Mouse (Mus musculus) embryonic facial prominence, embryonic 10.5 days (tissue): ENCODE results near the gene Rp9. TPM values are rescaled to one million over a fixed set of nuclear protein-coding genes. Genes with fewer than 3 reads are reported as not detected.
"Not testable (repeated sequence)": the region's sequence is repeated elsewhere in the genome, so short reads cannot be mapped to it uniquely, and the experiment has no call there.

Experiments used
- DNase-seq: peaks from one replicate; pipeline ENCODE4 v3.0.0-alpha.2; 2017; ENCODE audit warnings: low spot score
- H3K27ac ChIP-seq: fragments of 300-500 bp; sonication (generic); replicated peaks from 2 replicates; pipeline ENCODE4 v1.5.1; 2016; ENCODE audit warnings: mild to moderate bottlenecking
- H3K27me3 ChIP-seq: fragments of 300-500 bp; sonication (generic); replicated peaks from 2 replicates; pipeline ENCODE4 v1.6.1; 2016; ENCODE audit warnings: low read depth, mild to moderate bottlenecking; ENCODE audit not compliant: poor library complexity, severe bottlenecking
- H3K36me3 ChIP-seq: fragments of 300-500 bp; sonication (generic); replicated peaks from 2 replicates; pipeline ENCODE4 v1.6.1; 2016; ENCODE audit warnings: mild to moderate bottlenecking, moderate library complexity
- H3K4me1 ChIP-seq: fragments of 300-500 bp; sonication (generic); 2 replicates; pipeline ENCODE4 v1.6.1; 2016
- H3K4me3 ChIP-seq: fragments of 300-500 bp; sonication (generic); 2 replicates; pipeline ENCODE4 v1.5.1; 2016; ENCODE audit warnings: mild to moderate bottlenecking, moderate library complexity
- H3K9me3 ChIP-seq: fragments of 300-500 bp; sonication (generic); 2 replicates; pipeline ENCODE4 v1.6.1; 2016; ENCODE audit warnings: mild to moderate bottlenecking
- WGBS: fragments of 180-500 bp; shearing (Covaris S2); methylation state at CpG from one replicate; pipeline ENCODE4 v1.1.7; 2016; 5-methylcytosine and 5-hydroxymethylcytosine counted together
- polyA plus RNA-seq: library from polyadenylated mRNA; unstranded; fragments of >200 nt; fragmentation: Nextera tagmentation; extraction: Ambion mirVana; gene quantifications from 2 replicates; pipeline ENCODE4 v1.2.1, GENCODE M21; 2016

The Rp9 gene
- polyA plus RNA-seq, 1 experiment from 2014 or later = 51.0 TPM

DNA sequence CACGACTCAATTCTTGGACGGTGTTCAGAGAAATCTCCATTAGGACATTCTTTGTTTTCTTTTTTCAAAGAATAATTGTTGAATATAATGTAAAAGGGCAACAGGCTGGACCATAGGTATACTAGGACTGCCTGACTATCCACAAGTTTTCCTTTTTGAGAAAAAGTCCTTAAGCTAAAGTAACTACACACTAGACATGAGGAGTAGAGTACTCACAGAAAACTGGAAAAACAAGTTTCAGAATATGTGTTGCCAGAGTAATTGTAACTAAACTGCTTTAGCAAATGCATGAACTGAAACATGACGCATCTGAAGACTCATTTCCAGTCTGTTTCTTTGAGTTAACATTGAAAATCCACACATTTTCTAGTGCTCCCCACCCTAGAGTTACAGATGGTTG is 64.1 kb downstream of the Rp9 start:
- no peak for DNase-seq
- H3K9me3 ChIP-seq = no peaks in the 10 kb centered on the region
- no peaks in the 10 kb centered on the region for H3K36me3 ChIP-seq
- no peaks in the 10 kb centered on the region for H3K27me3 ChIP-seq
- H3K4me1 ChIP-seq = no peaks in the 10 kb centered on the region
- no peak overlapping the region for H3K27ac ChIP-seq
- whole genome bisulfite sequencing = 78% methylated on average over 3 of the region's 3 CpGs
- no peak overlapping the region for H3K4me3 ChIP-seq

DNA sequence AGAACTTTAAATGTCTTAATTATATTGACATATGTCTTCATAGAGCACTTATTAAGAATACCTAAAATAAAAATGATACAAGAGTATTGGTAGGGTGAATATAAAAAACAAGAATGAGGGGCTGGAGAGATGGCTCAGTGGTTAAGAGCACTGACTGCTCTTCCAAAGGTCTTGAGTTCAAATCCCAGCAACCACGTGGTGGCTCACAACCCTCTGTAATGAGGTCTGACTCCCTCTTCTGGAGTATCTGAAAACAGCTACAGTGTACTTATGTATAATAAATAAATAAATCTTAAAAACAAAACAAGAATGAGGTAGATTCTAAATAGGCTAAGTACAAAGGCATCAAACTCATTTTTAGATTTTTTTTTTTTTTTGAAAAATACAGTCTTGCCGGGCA is 66.0 kb downstream of the Rp9 start:
- H3K4me1 ChIP-seq, H3K4me3 ChIP-seq, H3K27ac ChIP-seq, H3K36me3 ChIP-seq, H3K9me3 ChIP-seq, DNase-seq, H3K27me3 ChIP-seq: not testable (repeated sequence)
- WGBS = 65% methylated on average over 2 of the region's 2 CpGs

DNA sequence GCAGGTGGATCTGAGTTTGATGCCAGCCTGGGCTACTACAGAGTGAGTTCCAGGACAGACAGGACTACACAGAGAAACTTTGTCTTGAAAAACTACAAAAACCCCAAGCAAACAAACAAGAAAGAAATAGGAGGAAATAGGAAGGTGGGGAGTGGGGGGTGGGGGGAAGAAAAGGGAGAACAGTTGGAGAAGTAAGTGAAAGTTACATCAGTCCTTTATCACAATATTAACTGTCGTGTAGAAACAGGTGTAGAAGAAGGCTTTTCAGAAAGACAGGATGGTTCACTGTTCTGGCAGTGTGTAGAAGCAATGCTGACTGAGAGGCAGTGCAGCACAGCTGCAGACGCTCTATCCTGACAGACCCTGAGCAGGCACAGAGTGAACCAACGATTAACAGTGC is 66.6 kb downstream of the Rp9 start:
- WGBS = 77% methylated on average over 3 of the region's 3 CpGs
- no peak overlapping the region for H3K4me3 ChIP-seq

DNA sequence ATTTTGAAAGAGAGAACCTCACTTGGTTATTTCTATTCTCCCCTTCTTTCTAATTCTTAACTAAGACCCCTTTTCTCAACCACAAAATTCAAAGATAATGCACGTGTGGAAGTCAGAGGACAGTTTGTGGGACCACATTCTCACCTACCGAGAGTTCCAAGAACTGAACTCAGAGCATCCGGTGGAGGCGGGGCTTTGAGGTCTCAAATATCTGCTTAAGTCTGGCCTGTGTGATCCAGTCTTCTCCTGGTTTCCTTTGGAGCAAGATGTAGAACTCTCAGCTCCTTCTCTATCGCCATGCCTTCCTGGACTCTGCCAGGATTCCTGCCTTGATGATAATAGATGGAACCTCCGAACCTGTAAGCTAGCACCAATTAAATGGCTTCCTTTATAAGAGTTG is 67.5 kb downstream of the Rp9 start:
- WGBS = 88% methylated on average over 6 of the region's 6 CpGs
- no peak for DNase-seq
- Histone ChIP-seq H3K36me3 (no peaks in the 10 kb centered on the region), H3K27me3 (no peaks in the 10 kb centered on the region), H3K27ac (no peak overlapping the region), H3K9me3 (no peaks in the 10 kb centered on the region), H3K4me1 (no peaks in the 10 kb centered on the region), H3K4me3 (no peak overlapping the region)

More for the DNA sequence above, 66.6 kb downstream of the Rp9 start:
- no peaks in the 10 kb centered on the region for H3K4me1 ChIP-seq
- DNase-seq = no peak
- no peaks in the 10 kb centered on the region for H3K9me3 ChIP-seq
- H3K27me3 ChIP-seq = no peaks in the 10 kb centered on the region
- no peak overlapping the region for H3K27ac ChIP-seq
- H3K36me3 ChIP-seq = no peaks in the 10 kb centered on the region

DNA sequence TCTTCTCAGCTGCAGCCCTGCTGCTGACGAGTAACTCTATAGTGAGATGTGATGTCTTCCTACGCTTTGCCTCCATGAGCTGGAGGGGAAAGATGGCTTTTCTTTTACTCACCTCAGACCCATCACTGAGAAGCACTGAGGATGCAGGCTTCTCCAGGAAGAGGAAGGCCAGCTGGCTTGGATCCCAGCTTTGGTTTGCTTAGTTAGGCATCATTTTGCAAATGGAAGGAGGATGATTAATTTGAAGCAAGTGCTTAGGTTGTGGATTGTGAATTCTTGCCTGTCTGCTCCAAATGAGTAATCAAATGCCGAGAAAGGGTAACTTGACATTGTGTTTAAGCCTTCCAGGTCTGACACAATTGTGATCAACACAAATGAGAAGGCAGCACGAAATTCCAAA is 70.5 kb downstream of the Rp9 start:
- Histone ChIP-seq H3K9me3 (no peaks in the 10 kb centered on the region), H3K4me3 (no peak overlapping the region), H3K36me3 (no peaks in the 10 kb centered on the region), H3K4me1 (no peaks in the 10 kb centered on the region), H3K27ac (no peak overlapping the region), H3K27me3 (no peaks in the 10 kb centered on the region)
- DNase-seq = no peak
- WGBS = 88% methylated on average over 4 of the region's 4 CpGs

DNA sequence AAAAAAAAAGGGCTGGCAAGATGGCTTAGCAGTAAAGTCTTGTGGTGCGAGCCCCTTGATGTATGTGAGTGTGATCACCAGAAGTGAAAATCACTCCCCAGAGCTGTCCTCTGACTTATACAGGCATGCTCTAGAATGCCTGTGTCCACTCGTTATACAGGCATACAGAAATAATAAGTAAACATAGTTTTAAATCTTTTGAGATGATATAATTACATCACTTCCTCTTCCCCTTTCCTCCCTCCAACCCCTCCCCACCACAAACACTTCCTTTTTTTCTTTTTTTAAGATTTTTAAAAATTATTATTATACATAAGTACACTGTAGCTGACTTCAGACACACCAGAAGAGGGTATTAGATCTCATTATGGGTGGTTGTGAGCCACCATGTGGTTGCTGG is 74.8 kb downstream of the Rp9 start:
- no peaks in the 10 kb centered on the region for H3K27me3 ChIP-seq
- 88% methylated on average over 2 of the region's 2 CpGs for WGBS
- DNase-seq = no peak

DNA sequence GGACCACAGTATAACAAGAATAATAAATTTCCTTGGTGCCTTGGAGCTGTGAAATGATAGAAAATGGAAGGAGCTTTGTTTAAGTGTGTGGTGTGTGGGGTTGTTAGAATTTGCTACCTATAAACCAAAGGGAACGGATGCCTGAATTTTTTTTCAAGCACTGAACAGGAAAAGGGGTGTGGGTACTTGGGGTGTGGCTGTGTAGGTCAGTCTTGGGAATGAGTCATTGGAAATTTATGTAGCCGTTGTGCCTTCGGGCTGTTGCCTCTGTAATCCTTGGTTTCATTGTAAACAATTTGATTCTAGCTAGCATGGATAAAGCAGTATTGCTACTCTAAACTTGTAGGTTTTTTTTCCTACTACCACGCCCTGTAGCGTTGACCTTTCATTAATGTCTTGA is 79.2 kb downstream of the Rp9 start:
- Histone ChIP-seq H3K4me3 (no peak overlapping the region), H3K4me1 (peaks cover 32% of the 10 kb centered on the region), H3K36me3 (peaks cover 9% of the 10 kb centered on the region), H3K27ac (no peak overlapping the region), H3K27me3 (no peaks in the 10 kb centered on the region), H3K9me3 (no peaks in the 10 kb centered on the region)
- 88% methylated on average over 5 of the region's 5 CpGs for WGBS
- DNase-seq = no peak

More for the DNA sequence above, 74.8 kb downstream of the Rp9 start:
- no peaks in the 10 kb centered on the region for H3K9me3 ChIP-seq
- no peaks in the 10 kb centered on the region for H3K36me3 ChIP-seq
- H3K4me1 ChIP-seq = peaks cover 3% of the 10 kb centered on the region; the same call in 1 of the 2 replicates
- H3K27ac ChIP-seq = no peak overlapping the region
- H3K4me3 ChIP-seq = no peak overlapping the region

DNA sequence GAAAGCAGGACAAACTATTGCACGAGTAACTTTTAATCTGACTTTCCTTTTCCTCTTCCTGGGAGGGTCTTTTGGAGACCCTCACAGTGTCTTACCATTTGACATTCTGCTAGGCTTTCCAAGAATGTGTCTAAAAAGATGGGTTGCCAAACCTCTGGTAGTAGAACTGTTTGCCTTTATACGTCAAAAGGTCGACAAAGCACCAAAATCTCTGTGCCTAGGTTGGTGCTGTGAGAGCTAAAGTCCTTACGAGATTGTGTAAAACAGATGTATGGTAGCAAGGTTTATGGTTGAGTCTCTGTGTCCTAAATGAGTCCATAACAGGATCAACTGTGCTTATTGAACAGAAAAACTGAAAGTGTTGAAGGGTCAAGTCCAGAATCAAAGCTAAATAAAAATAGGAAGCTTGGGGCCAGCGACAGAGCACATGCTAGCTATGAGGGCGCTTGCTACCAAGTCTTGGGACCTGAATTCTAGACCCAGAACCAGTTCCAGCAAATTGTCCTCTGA is 79.8 kb downstream of the Rp9 start:
- Histone ChIP-seq H3K27me3 (no peaks in the 10 kb centered on the region), H3K4me3 (peak overlapping the region; percentile 87), H3K27ac (peak overlapping the region; percentile 96), H3K4me1 (peaks cover 32% of the 10 kb centered on the region), H3K36me3 (peaks cover 15% of the 10 kb centered on the region), H3K9me3 (no peaks in the 10 kb centered on the region)
- DNase-seq = no peak
- 66% methylated on average over 6 of the region's 6 CpGs for WGBS

DNA sequence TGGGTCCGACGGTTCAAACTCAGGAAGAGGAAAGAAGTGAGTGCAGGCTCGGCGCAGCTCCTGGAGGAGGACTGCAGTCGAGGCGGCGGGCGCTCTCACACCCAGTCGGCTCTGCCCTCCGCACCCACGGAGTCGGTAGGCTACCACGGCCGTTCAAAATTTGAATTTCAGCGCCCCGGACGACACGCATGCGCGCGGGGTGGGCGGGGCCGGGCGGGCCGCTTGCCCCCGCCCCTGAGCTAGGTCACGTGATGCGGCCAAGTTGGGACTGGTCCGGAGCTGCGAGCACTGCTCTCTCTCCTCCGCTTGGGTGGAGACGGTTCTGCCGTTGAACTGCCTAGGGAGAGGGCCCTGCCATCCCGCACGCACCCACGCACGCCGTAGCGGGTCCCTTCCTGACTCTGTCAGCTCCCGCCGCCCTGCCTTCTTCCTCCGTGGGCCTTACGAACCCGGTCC is 80.5 kb downstream of the Rp9 start, which contains the start of gene Anln:
Gene Anln (minus strand): TSS at position 168 of the 456 bp plus-strand sequence.
- peak within 1 kb of the TSS; percentile 87 for H3K4me3 ChIP-seq
- H3K9me3 ChIP-seq = no peaks in the 10 kb centered on the region
- no peaks in the 10 kb centered on the region for H3K27me3 ChIP-seq
- H3K4me1 ChIP-seq = peaks cover 32% of the 10 kb centered on the region
- peaks cover 18% of the 10 kb centered on the region for H3K36me3 ChIP-seq
- WGBS = under 1% methylated on average over 44 of the region's 44 CpGs
- peak within 1 kb of the TSS; percentile 96 for H3K27ac ChIP-seq
- peak; percentile 97 for DNase-seq

DNA sequence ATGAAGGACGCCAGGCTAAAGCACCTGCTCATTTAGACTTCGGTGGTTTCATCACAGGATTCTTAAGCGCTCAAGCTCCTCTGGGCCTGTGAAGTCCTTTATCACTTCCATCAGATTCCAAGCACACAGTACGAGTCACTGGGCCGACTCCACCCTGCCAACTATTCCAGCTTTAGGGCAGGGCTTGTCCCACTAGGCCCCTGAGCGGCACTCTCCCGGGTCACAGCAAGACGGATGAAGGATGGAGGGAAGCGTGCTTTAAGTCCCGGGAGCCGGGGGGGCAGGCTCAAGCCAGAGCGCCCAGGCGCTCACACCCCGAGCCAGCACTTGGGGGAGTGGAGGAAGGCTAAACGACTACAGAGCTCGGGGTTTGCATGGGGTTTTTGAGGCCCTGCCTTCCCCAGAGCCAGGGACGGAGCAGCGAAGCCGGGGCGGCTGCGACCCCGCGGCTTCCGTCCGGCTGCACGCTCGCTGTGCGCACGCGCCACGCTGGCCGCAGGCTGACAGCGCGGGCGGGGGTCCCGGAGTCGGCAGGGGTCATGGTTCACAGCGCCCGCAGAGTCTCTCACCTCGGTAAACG is 81.1 kb downstream of the Rp9 start:
- H3K9me3 ChIP-seq = no peaks in the 10 kb centered on the region
- H3K27me3 ChIP-seq = no peaks in the 10 kb centered on the region
- DNase-seq = no peak
- H3K36me3 ChIP-seq = peaks cover 22% of the 10 kb centered on the region
- H3K27ac ChIP-seq = peak overlapping the region; percentile 96
- WGBS = under 1% methylated on average over 41 of the region's 41 CpGs
- peak overlapping the region; percentile 87 for H3K4me3 ChIP-seq
- H3K4me1 ChIP-seq = peaks cover 32% of the 10 kb centered on the region

DNA sequence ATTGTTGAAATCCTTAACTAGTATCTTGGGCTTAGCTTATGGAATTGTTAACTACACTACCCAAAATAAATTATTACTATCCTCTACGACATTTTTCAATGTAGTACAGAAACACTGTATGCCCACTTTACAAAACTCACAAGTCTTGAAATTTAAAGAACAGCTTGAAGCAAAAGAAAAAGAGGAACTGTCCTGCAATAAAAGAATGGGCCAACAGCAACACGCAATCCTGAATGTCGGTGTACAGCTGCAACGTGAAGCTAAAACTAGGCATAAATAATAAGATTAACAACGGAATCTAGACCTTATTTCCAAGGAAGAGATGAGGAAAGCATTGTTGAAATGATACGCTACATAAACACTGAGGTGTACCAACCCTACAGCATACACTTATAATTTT is 81.6 kb downstream of the Rp9 start:
- DNase-seq = no peak
- H3K9me3 ChIP-seq = no peaks in the 10 kb centered on the region
- no peaks in the 10 kb centered on the region for H3K27me3 ChIP-seq
- peaks cover 28% of the 10 kb centered on the region for H3K36me3 ChIP-seq
- peak overlapping the region; percentile 87 for H3K4me3 ChIP-seq
- peaks cover 32% of the 10 kb centered on the region for H3K4me1 ChIP-seq
- peak overlapping the region; percentile 96 for H3K27ac ChIP-seq
- 27% methylated on average over 6 of the region's 6 CpGs for WGBS

DNA sequence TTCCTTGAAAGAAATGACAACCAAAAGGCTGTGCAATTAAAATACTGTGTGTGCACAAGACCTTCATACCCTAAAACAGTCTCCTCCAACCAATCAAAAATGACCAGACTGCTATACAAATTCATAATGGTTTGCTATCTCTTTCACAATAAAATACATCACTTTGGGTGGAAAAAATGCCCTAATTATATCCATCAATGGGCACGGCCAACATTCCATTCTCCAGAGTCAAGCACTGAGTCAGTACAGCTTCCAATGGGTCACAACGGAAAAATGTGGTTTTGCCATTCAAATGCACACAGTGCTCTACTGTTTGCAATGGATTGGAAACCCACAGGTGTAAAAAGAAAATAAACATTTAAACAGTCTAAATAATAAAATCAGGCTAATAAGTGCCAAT is 83.7 kb downstream of the Rp9 start:
- no peak overlapping the region for H3K27ac ChIP-seq
- 85% methylated on average over 2 of the region's 2 CpGs for WGBS
- H3K36me3 ChIP-seq = peaks cover 48% of the 10 kb centered on the region
- peaks cover 32% of the 10 kb centered on the region for H3K4me1 ChIP-seq
- H3K4me3 ChIP-seq = no peak overlapping the region
- DNase-seq = no peak
- no peaks in the 10 kb centered on the region for H3K9me3 ChIP-seq
- no peaks in the 10 kb centered on the region for H3K27me3 ChIP-seq

DNA sequence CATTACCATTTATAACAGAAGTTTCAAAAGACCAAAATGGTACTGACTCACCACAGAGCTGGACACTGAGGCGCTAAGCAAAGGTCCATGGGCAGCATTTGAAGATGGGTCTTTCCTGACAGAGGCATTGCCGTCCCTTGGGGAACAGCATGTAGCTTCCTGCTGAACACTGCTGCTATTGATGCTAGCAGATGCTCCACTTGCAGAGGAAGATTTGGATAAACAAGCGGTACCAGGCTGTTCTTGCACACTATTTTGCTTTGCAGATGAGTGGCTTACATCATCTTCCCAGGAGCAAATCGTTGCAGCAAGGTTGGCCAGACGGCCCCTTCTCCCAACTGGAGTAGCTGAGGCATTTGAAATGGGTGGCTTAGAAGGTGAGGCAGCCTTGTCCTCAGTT is 93.5 kb downstream of the Rp9 start:
- 82% methylated on average over 5 of the region's 5 CpGs for WGBS
- DNase-seq = no peak
- no peak overlapping the region for H3K4me3 ChIP-seq

More for the DNA sequence above, 93.5 kb downstream of the Rp9 start:
- peaks cover 2% of the 10 kb centered on the region; the same call in 1 of the 2 replicates for H3K9me3 ChIP-seq
- H3K27ac ChIP-seq = no peak overlapping the region
- H3K4me1 ChIP-seq = no peaks in the 10 kb centered on the region
- H3K27me3 ChIP-seq = no peaks in the 10 kb centered on the region
- peaks cover 93% of the 10 kb centered on the region for H3K36me3 ChIP-seq
